Mouse (Mus musculus) cerebellum, adult 8-10 months (tissue): ENCODE measurements around the gene St3gal2.
"Not testable (repeated sequence)": the region's sequence is repeated elsewhere in the genome, so short reads cannot be mapped to it uniquely, and the experiment has no call there.

Source experiments
- DNase-seq: peaks from one replicate; pipeline ENCODE4 v3.0.0; 2022

The St3gal2 gene

GRCm38 (mm10) chr8:110997547-110998531 lies 78.1 kb downstream of the St3gal2 start, which contains the start of gene Ddx19a:
Gene Ddx19a, minus strand, starts transcription at chr8:110997800.
- DNase-seq, result peak; percentile 81

GRCm38 (mm10) chr8:111010230-111010991 lies 90.7 kb downstream of the St3gal2 start:
- not testable (repeated sequence) for DNase-seq
